Mouse (Mus musculus) hindbrain, embryonic 15.5 days (tissue): ENCODE measurements at regions not wholly inside any gene's neighbourhood (a gene's known extent, or its start where the extent isn't known, plus 50 kb on each side); places are given as distances from the start of the nearest gene placed in this dataset.
A peak's percentile ranks its signal among the peaks of the same experiment; 100 is the strongest.

Experiments
- ATAC-seq: fragments of 200-750 bp; cut with Nextera tagmentation; 2 replicates; pipeline ENCODE4 v1.8.0; 2017; ENCODE audit warnings: low read depth, moderate number of reproducible peaks, moderate TSS enrichment; ENCODE audit not compliant: low FRiP score
- H3K27ac ChIP-seq: fragments of 300-500 bp; sonication (generic); replicated peaks from 2 replicates; pipeline ENCODE4 v1.5.1; 2015; ENCODE audit warnings: mild to moderate bottlenecking, inconsistent platforms
- H3K27me3 ChIP-seq: fragments of 300-500 bp; sonication (generic); 2 replicates; pipeline ENCODE4 v1.6.1; 2015; ENCODE audit warnings: control low read depth, inconsistent platforms
- H3K36me3 ChIP-seq: fragments of 300-500 bp; sonication (generic); 2 replicates; pipeline ENCODE4 v1.6.1; 2015; ENCODE audit warnings: control low read depth, inconsistent platforms
- H3K4me1 ChIP-seq: fragments of 300-500 bp; sonication (generic); replicated peaks from 2 replicates; pipeline ENCODE4 v1.6.1; 2015; ENCODE audit warnings: control low read depth, inconsistent platforms
- H3K4me2 ChIP-seq: fragments of 300-500 bp; sonication (generic); 2 replicates; pipeline ENCODE4 v1.6.1; 2015; ENCODE audit warnings: moderate library complexity, mild to moderate bottlenecking, inconsistent platforms
- H3K4me3 ChIP-seq: fragments of 300-500 bp; sonication (generic); 2 replicates; pipeline ENCODE4 v1.5.1; 2015; ENCODE audit warnings: mild to moderate bottlenecking, inconsistent platforms
- H3K9ac ChIP-seq: fragments of 300-500 bp; sonication (generic); 2 replicates; pipeline ENCODE4 v1.6.1; 2015; ENCODE audit warnings: inconsistent platforms
- H3K9me3 ChIP-seq: fragments of 300-500 bp; sonication (generic); 2 replicates; pipeline ENCODE4 v1.6.1; 2016; ENCODE audit warnings: control low read depth, inconsistent platforms
- WGBS: fragments of 180-500 bp; shearing (Covaris S2); methylation state at CpG from one replicate; pipeline ENCODE4 v1.1.7; 2015; 5-methylcytosine and 5-hydroxymethylcytosine counted together

- Histone ChIP-seq H3K9me3 (no peaks in the 10 kb centered on the region), H3K27ac (no peak overlapping the region), H3K4me3 (no peak overlapping the region), H3K4me1 (peaks cover 8% of the 10 kb centered on the region), H3K4me2 (peak overlapping the region; percentile 33), H3K36me3 (no peaks in the 10 kb centered on the region), H3K9ac (no peak overlapping the region), H3K27me3 (no peaks in the 10 kb centered on the region)
- WGBS = 13% methylated on average over 13 of the region's 13 CpGs
- peak; percentile 90 for ATAC-seq
Observed at GRCm38 (mm10) chr16:64068787-64069673, 205.1 kb upstream of the Epha3 start.

GRCm38 (mm10) chr16:64062584-64062983, 198.6 kb upstream of the Epha3 start:
- WGBS = 21% methylated on average over 4 of the region's 4 CpGs
- no peak overlapping the region for H3K4me3 ChIP-seq
- H3K27me3 ChIP-seq = no peaks in the 10 kb centered on the region
- no peaks in the 10 kb centered on the region for H3K36me3 ChIP-seq
- ATAC-seq = no peak
- H3K9me3 ChIP-seq = no peaks in the 10 kb centered on the region
- no peak overlapping the region for H3K27ac ChIP-seq
- H3K4me1 ChIP-seq = no peaks in the 10 kb centered on the region
- no peak overlapping the region for H3K4me2 ChIP-seq
- H3K9ac ChIP-seq = no peak overlapping the region

- Histone ChIP-seq H3K4me3 (no peak overlapping the region), H3K9me3 (no peaks in the 10 kb centered on the region), H3K4me2 (no peak overlapping the region), H3K9ac (no peak overlapping the region), H3K27me3 (no peaks in the 10 kb centered on the region), H3K4me1 (no peaks in the 10 kb centered on the region), H3K36me3 (no peaks in the 10 kb centered on the region), H3K27ac (no peak overlapping the region)
- 50% methylated on average over 8 of the region's 8 CpGs for WGBS
- no peak for ATAC-seq
Observed at GRCm38 (mm10) chr16:64058712-64059111, 194.7 kb upstream of the Epha3 start.

GRCm38 (mm10) chr16:64054346-64054745, 190.4 kb upstream of the Epha3 start:
- no peak for ATAC-seq
- no peak overlapping the region for H3K4me2 ChIP-seq
- H3K4me1 ChIP-seq = no peaks in the 10 kb centered on the region
- H3K9me3 ChIP-seq = no peaks in the 10 kb centered on the region
- no peak overlapping the region for H3K27ac ChIP-seq
- no peak overlapping the region for H3K9ac ChIP-seq
- no peaks in the 10 kb centered on the region for H3K27me3 ChIP-seq
- H3K4me3 ChIP-seq = no peak overlapping the region
- 73% methylated on average over 1 of the region's 1 CpGs for WGBS
- H3K36me3 ChIP-seq = no peaks in the 10 kb centered on the region

- ATAC-seq = no peak
- WGBS = 90% methylated on average over 1 of the region's 1 CpGs
Observed at GRCm38 (mm10) chr16:64048026-64048425, 184.1 kb upstream of the Epha3 start.

GRCm38 (mm10) chr16:64033049-64033448, 169.1 kb upstream of the Epha3 start:
- H3K27ac ChIP-seq = no peak overlapping the region
- no peak for ATAC-seq
- H3K4me2 ChIP-seq = no peak overlapping the region
- H3K27me3 ChIP-seq = no peaks in the 10 kb centered on the region
- no peaks in the 10 kb centered on the region for H3K9me3 ChIP-seq
- no peaks in the 10 kb centered on the region for H3K36me3 ChIP-seq
- H3K4me1 ChIP-seq = no peaks in the 10 kb centered on the region
- H3K4me3 ChIP-seq = no peak overlapping the region
- 58% methylated on average over 10 of the region's 10 CpGs for WGBS
- H3K9ac ChIP-seq = no peak overlapping the region

More at GRCm38 (mm10) chr16:64048026-64048425, 184.1 kb upstream of the Epha3 start:
- H3K36me3 ChIP-seq = no peaks in the 10 kb centered on the region
- no peak overlapping the region for H3K4me3 ChIP-seq
- H3K4me2 ChIP-seq = no peak overlapping the region
- no peaks in the 10 kb centered on the region for H3K27me3 ChIP-seq
- H3K4me1 ChIP-seq = no peaks in the 10 kb centered on the region
- no peak overlapping the region for H3K27ac ChIP-seq
- no peak overlapping the region for H3K9ac ChIP-seq
- H3K9me3 ChIP-seq = no peaks in the 10 kb centered on the region

- no peaks in the 10 kb centered on the region for H3K36me3 ChIP-seq
- H3K4me1 ChIP-seq = no peaks in the 10 kb centered on the region
- ATAC-seq = no peak
- H3K4me3 ChIP-seq = no peak overlapping the region
- H3K4me2 ChIP-seq = no peak overlapping the region
- no peak overlapping the region for H3K27ac ChIP-seq
- H3K27me3 ChIP-seq = 0 out of 2 replicates have a peak, but pooled peaks cover 2% of the 10 kb centered on the region
- no peaks in the 10 kb centered on the region for H3K9me3 ChIP-seq
- H3K9ac ChIP-seq = no peak overlapping the region
Observed at GRCm38 (mm10) chr16:64023981-64024380, 160.0 kb upstream of the Epha3 start.

- H3K9ac ChIP-seq = no peak overlapping the region
- H3K27me3 ChIP-seq = no peaks in the 10 kb centered on the region
- 72% methylated on average over 5 of the region's 5 CpGs for WGBS
- H3K4me3 ChIP-seq = no peak overlapping the region
- no peak overlapping the region for H3K27ac ChIP-seq
- H3K9me3 ChIP-seq = no peaks in the 10 kb centered on the region
- H3K36me3 ChIP-seq = no peaks in the 10 kb centered on the region
- no peak overlapping the region for H3K4me2 ChIP-seq
- no peak for ATAC-seq
- H3K4me1 ChIP-seq = no peaks in the 10 kb centered on the region
Observed at GRCm38 (mm10) chr16:64000884-64001283, 136.9 kb upstream of the Epha3 start.

GRCm38 (mm10) chr16:63967407-63967806, 103.4 kb upstream of the Epha3 start:
- no peaks in the 10 kb centered on the region for H3K36me3 ChIP-seq

GRCm38 (mm10) chr16:63960786-63961185, 96.8 kb upstream of the Epha3 start:
- ATAC-seq = no peak
- no peak overlapping the region for H3K4me3 ChIP-seq
- no peaks in the 10 kb centered on the region for H3K36me3 ChIP-seq
- no peak overlapping the region for H3K27ac ChIP-seq
- no peak overlapping the region for H3K9ac ChIP-seq
- H3K4me2 ChIP-seq = no peak overlapping the region
- no peaks in the 10 kb centered on the region for H3K27me3 ChIP-seq
- no peaks in the 10 kb centered on the region for H3K9me3 ChIP-seq
- H3K4me1 ChIP-seq = 0 out of 2 replicates have a peak, but pooled peaks cover 4% of the 10 kb centered on the region
- WGBS = 57% methylated on average over 1 of the region's 1 CpGs

More at GRCm38 (mm10) chr16:63967407-63967806, 103.4 kb upstream of the Epha3 start:
- Histone ChIP-seq H3K9me3 (no peaks in the 10 kb centered on the region), H3K27me3 (no peaks in the 10 kb centered on the region), H3K4me2 (no peak overlapping the region), H3K4me3 (no peak overlapping the region), H3K9ac (no peak overlapping the region), H3K4me1 (no peaks in the 10 kb centered on the region), H3K27ac (no peak overlapping the region)
- no peak for ATAC-seq
- WGBS = 77% methylated on average over 2 of the region's 2 CpGs

GRCm38 (mm10) chr16:63958154-63958553, 94.2 kb upstream of the Epha3 start:
- peak overlapping the region; percentile 38 for H3K4me2 ChIP-seq
- no peak overlapping the region for H3K27ac ChIP-seq
- H3K4me3 ChIP-seq = peak overlapping the region; percentile 13; the same call in 1 of the 2 replicates
- H3K27me3 ChIP-seq = no peaks in the 10 kb centered on the region
- peak; percentile 45; the same call in 1 of the 2 replicates for ATAC-seq
- 0 out of 2 replicates have a peak, but pooled peaks cover 4% of the 10 kb centered on the region for H3K4me1 ChIP-seq
- H3K36me3 ChIP-seq = no peaks in the 10 kb centered on the region
- H3K9me3 ChIP-seq = no peaks in the 10 kb centered on the region
- WGBS = 8% methylated on average over 6 of the region's 6 CpGs
- H3K9ac ChIP-seq = peak overlapping the region; percentile 13; the same call in 1 of the 2 replicates

- WGBS = 49% methylated on average over 3 of the region's 3 CpGs
- Histone ChIP-seq H3K4me3 (no peak overlapping the region), H3K27me3 (no peaks in the 10 kb centered on the region), H3K4me1 (no peaks in the 10 kb centered on the region), H3K9me3 (no peaks in the 10 kb centered on the region), H3K4me2 (no peak overlapping the region), H3K9ac (no peak overlapping the region), H3K36me3 (no peaks in the 10 kb centered on the region), H3K27ac (no peak overlapping the region)
- no peak for ATAC-seq
Observed at GRCm38 (mm10) chr16:63925195-63925594, 61.2 kb upstream of the Epha3 start.
